Mouse (Mus musculus) kidney, postnatal 0 days (tissue): ENCODE data around the gene Pigb. TPM values are rescaled to one million over a fixed set of nuclear protein-coding genes. Genes with fewer than 3 reads are reported as not detected.

ENCODE experiments used
- ATAC-seq: fragments of 200-750 bp; cut with Nextera tagmentation; replicated peaks from 2 replicates; pipeline ENCODE4 v1.8.0; 2017; ENCODE audit warnings: low read depth, moderate number of reproducible peaks, moderate TSS enrichment, moderate library complexity; ENCODE audit not compliant: low FRiP score
- DNase-seq: peaks from one replicate; pipeline ENCODE4 v3.0.0-alpha.2; 2016; ENCODE audit warnings: low spot score
- H3K27ac ChIP-seq: fragments of 300-500 bp; sonication (generic); 2 replicates; pipeline ENCODE4 v1.5.1; 2014; ENCODE audit warnings: mild to moderate bottlenecking
- H3K27me3 ChIP-seq: fragments of 300-500 bp; sonication (generic); 2 replicates; pipeline ENCODE4 v1.6.1; 2014; ENCODE audit warnings: low read length, mixed read lengths; ENCODE audit not compliant: insufficient read depth
- H3K36me3 ChIP-seq: fragments of 300-500 bp; sonication (generic); 2 replicates; pipeline ENCODE4 v1.6.1; 2014; ENCODE audit warnings: low read length, mixed read lengths; ENCODE audit not compliant: insufficient read depth
- H3K4me1 ChIP-seq: fragments of 300-500 bp; sonication (generic); replicated peaks from 2 replicates; pipeline ENCODE4 v1.6.1; 2014; ENCODE audit warnings: antibody characterized with exemption, low read length, mixed read lengths; ENCODE audit not compliant: insufficient read depth
- H3K4me2 ChIP-seq: fragments of 300-500 bp; sonication (generic); 2 replicates; pipeline ENCODE4 v1.6.1; 2014; ENCODE audit warnings: mild to moderate bottlenecking, low read length, moderate library complexity, mixed read lengths
- H3K4me3 ChIP-seq: fragments of 300-500 bp; sonication (generic); replicated peaks from 2 replicates; pipeline ENCODE4 v1.5.1; 2014; ENCODE audit warnings: low read depth, low read length
- H3K9ac ChIP-seq: fragments of 300-500 bp; sonication (generic); 2 replicates; pipeline ENCODE4 v1.6.1; 2014; ENCODE audit warnings: low read depth, low read length
- H3K9me3 ChIP-seq: fragments of 300-500 bp; sonication (generic); replicated peaks from 2 replicates; pipeline ENCODE4 v1.6.1; 2016; ENCODE audit warnings: low read length, inconsistent platforms, mixed read lengths
- CTCF ChIP-seq: IDR thresholded peaks from 2 replicates; pipeline ENCODE4 v1.5.1; 2016; ENCODE audit warnings: antibody characterized with exemption, low read depth, mild to moderate bottlenecking, moderate library complexity
- WGBS: fragments of 180-500 bp; shearing (Covaris S2); extraction: QIAGEN DNeasy Blood & Tissue Kit; methylation state at CpG from one replicate; pipeline ENCODE4 v1.1.7; 2014; 5-methylcytosine and 5-hydroxymethylcytosine counted together
- microRNA-seq: library from miRNA; unstranded; fragments of <30 nt; microRNA quantifications from one replicate; pipeline ENCODE4, GENCODE M21; 2016
- polyA plus RNA-seq: library from polyadenylated mRNA; unstranded; fragments of >200 nt; fragmentation: Nextera tagmentation; extraction: Ambion mirVana; gene quantifications from 2 replicates; pipeline ENCODE4 v1.2.1, GENCODE M21; 2015

Gene Pigb
- polyA plus RNA-seq, 1 experiment from 2014 or later, result 10.8 TPM

DNA sequence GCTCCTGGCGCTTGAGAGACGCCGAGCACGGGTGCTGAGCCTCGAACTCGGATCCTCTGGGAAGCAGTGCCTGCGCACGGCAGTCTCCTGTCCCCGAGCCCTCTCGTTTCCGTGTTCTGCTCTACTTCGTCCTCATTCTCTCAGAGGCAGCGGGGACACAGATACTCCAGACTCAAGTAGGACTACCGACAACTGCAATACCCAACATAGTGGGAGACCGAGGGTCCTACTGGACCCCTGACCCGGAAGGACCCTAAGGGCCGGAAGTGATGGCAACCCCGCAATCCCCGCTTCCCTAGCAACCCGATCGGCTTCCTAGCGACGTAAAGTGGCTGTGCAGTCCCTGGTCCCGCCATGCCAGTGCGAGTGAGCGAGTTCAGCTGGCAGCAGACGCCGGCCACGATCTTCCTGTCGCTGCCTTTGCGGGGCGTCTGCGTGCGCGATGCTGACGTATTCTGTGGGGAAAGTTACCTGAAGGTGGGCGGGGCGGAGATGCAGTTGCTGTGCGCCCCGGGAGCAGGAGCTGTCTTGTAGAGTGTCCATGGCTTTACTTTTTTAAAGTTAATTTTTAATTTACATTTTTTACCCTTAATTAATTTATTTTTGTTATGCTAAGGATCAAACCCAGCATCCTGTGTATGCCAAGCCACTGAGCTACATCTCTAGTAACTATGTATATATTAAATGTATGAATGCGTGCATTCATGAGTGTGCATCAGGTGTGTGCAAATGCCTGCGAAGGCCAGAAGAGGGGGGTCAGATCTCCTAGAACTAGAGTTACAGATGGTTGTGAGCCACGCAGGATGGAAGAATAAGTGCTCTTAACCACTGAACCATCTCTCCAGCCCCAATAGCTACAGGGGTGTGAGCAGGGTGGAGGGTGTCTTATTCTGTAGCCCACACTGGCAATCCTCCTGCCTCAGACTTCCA, 81.4 kb downstream of the Pigb start, which contains the start of the genes Dyx1c1 and Gm44503:
Dyx1c1 (plus strand) TSS at position 265 of the 930 bp plus-strand sequence.
Gm44503 (plus strand) TSS at position 332 of the 930 bp plus-strand sequence.
- peak within 1 kb of the TSS; percentile 69 for H3K4me2 ChIP-seq
- TF ChIP-seq CTCF, result no peak; the same call in 1 of the 2 replicates
- peak within 1 kb of the TSS; percentile 70; the same call in 1 of the 2 replicates for H3K27ac ChIP-seq
- DNase-seq (peak; percentile 92), ATAC-seq (peak; percentile 90)
- 2% methylated on average over 43 of the region's 43 CpGs for WGBS
- no peaks in the 10 kb centered on the region for H3K27me3 ChIP-seq
- H3K9ac ChIP-seq, result peak within 1 kb of the TSS; percentile 56
- H3K9me3 ChIP-seq, result no peaks in the 10 kb centered on the region
- H3K4me3 ChIP-seq, result peak within 1 kb of the TSS; percentile 58
- H3K36me3 ChIP-seq, result no peaks in the 10 kb centered on the region
- H3K4me1 ChIP-seq, result peaks cover 5% of the 10 kb centered on the region; the same call in 1 of the 2 replicates

Small RNAs within 50 kb of the gene (microRNA-seq; reads per million reads assigned to microRNA genes)
- not detected for gene Gm27353

Other genes with a start within 250 kb of the Pigb start
- 1.2 TPM in 2 replicates for gene Prtg, start 233.5 kb downstream of the Pigb start, polyA plus RNA-seq
- gene Pygo1, start 114.7 kb downstream of the Pigb start, polyA plus RNA-seq, result 3.0 and 3.2 TPM in 2 replicates
- gene Dyx1c1, start 81.6 kb downstream of the Pigb start, polyA plus RNA-seq, result 2.8 and 3.3 TPM in 2 replicates
- not detected in 2 replicates for gene Gm44503, start 81.5 kb downstream of the Pigb start, polyA plus RNA-seq
- gene Ccpg1os, start 55.0 kb downstream of the Pigb start, polyA plus RNA-seq, result 30.2 and 33.8 TPM in 2 replicates
- 43.8 and 49.6 TPM in 2 replicates for gene Ccpg1, start 54.9 kb downstream of the Pigb start, polyA plus RNA-seq
- 8.9 and 9.1 TPM in 2 replicates for gene Rab27a, start 4.5 kb upstream of the Pigb start, polyA plus RNA-seq
- gene Khdc3, start 61.5 kb upstream of the Pigb start, polyA plus RNA-seq, result 0.15 and 0.29 TPM in 2 replicates
- not detected in 2 replicates for gene Gm20509, start 62.1 kb upstream of the Pigb start, polyA plus RNA-seq
- gene Rsl24d1, start 73.0 kb upstream of the Pigb start, polyA plus RNA-seq, result 103 and 105 TPM in 2 replicates